Mouse (Mus musculus) testis, adult 2 months (tissue): ENCODE results near the gene Gm12184.

Experiments used
- CTCF ChIP-seq: fragments of 200-500 bp; IDR thresholded peaks from 2 replicates; pipeline ENCODE4 v1.5.1; 2012; ENCODE audit warnings: low read depth, mild to moderate bottlenecking, inconsistent platforms, low read length, moderate library complexity; ENCODE audit not compliant: control insufficient read depth, insufficient read depth, insufficient replicate concordance
- POLR2A ChIP-seq: fragments of 200-500 bp; IDR thresholded peaks from 2 replicates; pipeline ENCODE4 v1.6.1; 2012; ENCODE audit warnings: low read depth, mild to moderate bottlenecking, inconsistent platforms, low read length, moderate library complexity; ENCODE audit not compliant: control insufficient read depth

DNA sequence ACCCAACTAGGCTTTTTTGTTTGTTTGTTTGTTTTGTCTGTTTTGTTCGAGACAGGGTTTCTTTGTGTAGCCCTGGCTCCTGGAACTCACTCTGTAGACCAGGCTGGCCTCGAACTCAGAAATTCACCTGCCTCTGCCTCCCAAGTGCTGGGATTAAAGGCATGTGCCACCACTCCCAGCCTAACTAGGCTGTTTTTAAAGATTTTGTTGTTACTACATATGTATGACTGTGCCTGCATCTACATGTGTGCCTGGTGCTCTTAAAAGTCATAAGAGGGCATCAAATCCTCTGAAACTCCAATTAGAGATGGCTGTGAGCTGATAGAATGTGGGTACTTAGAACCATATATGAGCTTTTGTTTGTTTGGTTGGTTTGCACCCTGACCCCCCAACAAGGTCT is 4.8 kb upstream of the Gm12184 start:
- TF ChIP-seq CTCF (no peak), POLR2A (no peak)
